Comparison of ENCODE assay signal across 9 mouse cellular contexts in genomic region chr5:103926398-103926797, GRCm38 (mm10). TPM values are rescaled to one million over a fixed set of nuclear protein-coding genes. Genes with fewer than 3 reads are reported as not detected.
A peak's percentile ranks its signal among the peaks of the same experiment; 100 is the strongest.
DNase-seq lines count a peak whose midpoint lies in the region; ATAC-seq and TF ChIP-seq lines count a peak whose summit lies in the region.
"Had no signal": no experiment of that assay in that cellular context is flagged by ENCODE, and none has a peak within 500 bp of the region (broad histone marks: within the 10 kb centered on the region; RNA-seq: fewer than 3 reads in every experiment).

No protein-coding gene starts in this region.

- no peak for TF ChIP-seq EP300 in heart, postnatal 0 days (IDR thresholded peaks at IDR 0.05; ENCODE audit: low read depth)

- no peak overlapping the region for H3K9ac ChIP-seq in heart, postnatal 0 days (replicated peaks; ENCODE audit: low read depth, low read length)
- H3K9ac ChIP-seq: midbrain, embryonic 12.5 days had no signal

- no peaks in the 10 kb centered on the region for H3K4me1 ChIP-seq in heart, postnatal 0 days (ENCODE audit: control insufficient read depth, insufficient read depth)
- H3K4me1 ChIP-seq: midbrain, embryonic 12.5 days had no signal

- H3K27me3 ChIP-seq in heart, postnatal 0 days (ENCODE audit: control insufficient read depth, insufficient read depth, low read length): no peaks in the 10 kb centered on the region

- H3K9me3 ChIP-seq in heart, postnatal 0 days (replicated peaks; ENCODE audit: control insufficient read depth, low read length): no peaks in the 10 kb centered on the region
- H3K9me3 ChIP-seq: midbrain, embryonic 12.5 days had no signal

- 73% methylated on average over 12 of the region's 12 CpGs for WGBS in heart, postnatal 0 days

- peak; percentile 35 for TF ChIP-seq CTCF in heart, postnatal 0 days (IDR thresholded peaks at IDR 0.05; ENCODE audit: low read depth)

- H3K36me3 ChIP-seq in heart, postnatal 0 days (replicated peaks; ENCODE audit: control insufficient read depth, insufficient read depth, low read length): no peaks in the 10 kb centered on the region
- H3K36me3 ChIP-seq: midbrain, embryonic 12.5 days had no signal

- DNase-seq in heart, postnatal 0 days (ENCODE audit: low spot score): no peak
- no peak for DNase-seq in heart, adult 18-20 months
- DNase-seq in 416B (ENCODE audit: low read depth) (peak; percentile 72), ZHBTc4 (ENCODE audit: low read depth, low spot score) (peak; percentile 84)
- no peak for DNase-seq in urinary bladder, postnatal 10 days (ENCODE audit: low spot score)
- DNase-seq in layer of hippocampus, postnatal 14 days (ENCODE audit: low spot score in 2 of 2): no peak
- DNase-seq in layer of hippocampus, postnatal 10 days (ENCODE audit: low spot score in 2 of 2): no peak

- ATAC-seq in heart, postnatal 0 days (ENCODE audit: insufficient read depth, low read depth): no peak
- peak; percentile 66 for ATAC-seq in megakaryocyte, adult 5-6 weeks (ENCODE audit: poor library complexity, severe bottlenecking)

- no peak overlapping the region for H3K4me2 ChIP-seq in heart, postnatal 0 days (ENCODE audit: low read depth, low read length)
- H3K4me2 ChIP-seq: midbrain, embryonic 12.5 days had no signal

- H3K4me3 ChIP-seq in heart, postnatal 0 days (ENCODE audit: low read depth, low read length): no peak overlapping the region
- H3K4me3 ChIP-seq: midbrain, embryonic 12.5 days had no signal

- no peak overlapping the region for H3K27ac ChIP-seq in heart, postnatal 0 days (ENCODE audit: low read depth)
- H3K27ac ChIP-seq: midbrain, embryonic 12.5 days had no signal

RNA-seq across cellular contexts. Expression of gene Klhl8, which starts 15.3 kb away (rescaled TPM):
- 7.4 and 12.8 TPM in 2 replicates for total RNA-seq in heart, postnatal 0 days (2014; rRNA removed; ENCODE audit: low replicate concordance)
- 10.9 and 11.3 TPM in 2 replicates for polyA plus RNA-seq in heart, postnatal 0 days (2015; fragmentation: Nextera tagmentation; extraction: Ambion mirVana)
- total RNA-seq in heart, adult 18-20 months (2021): 10 to 100 TPM; 10.2 to 11.1 TPM
- 0.21 and 0.87 TPM in 2 replicates for total RNA-seq in megakaryocyte, adult 5-6 weeks (2015)
- 0.95 and 2.0 TPM in 2 replicates for total RNA-seq in megakaryocyte, adult 5-6 weeks (2017)
- 10 to 100 TPM; 35.5 to 38.3 TPM for total RNA-seq in layer of hippocampus, postnatal 14 days (2021)
- total RNA-seq in layer of hippocampus, postnatal 10 days (2021): 10 to 100 TPM; 40.8 to 43.0 TPM

RNA-seq across cellular contexts. Expression of gene Hsd17b13, which starts 50.8 kb away (rescaled TPM):
- not detected in 2 replicates for total RNA-seq in heart, postnatal 0 days (2014; rRNA removed; ENCODE audit: low replicate concordance)
- 0.08 TPM in 1 of 2 replicates, not detected in the other for polyA plus RNA-seq in heart, postnatal 0 days (2015; fragmentation: Nextera tagmentation; extraction: Ambion mirVana)
- total RNA-seq in heart, adult 18-20 months (2021): not detected
- not detected in 2 replicates for total RNA-seq in megakaryocyte, adult 5-6 weeks (2015)
- total RNA-seq in megakaryocyte, adult 5-6 weeks (2017): not detected in 2 replicates
- not detected for total RNA-seq in layer of hippocampus, postnatal 14 days (2021)
- not detected for total RNA-seq in layer of hippocampus, postnatal 10 days (2021)
- polyA plus RNA-seq: midbrain, embryonic 12.5 days had no signal

Comparison
In these comparisons a context has a peak if more than half of its experiments do, and no peak if none do; other contexts are left out.
1. DNase-seq: peak in 416B (single experiment) and ZHBTc4 (single experiment); none in heart, postnatal 0 days (single experiment), heart, adult 18-20 months (0 of 2), urinary bladder, postnatal 10 days (single experiment), layer of hippocampus, postnatal 14 days (0 of 2) and layer of hippocampus, postnatal 10 days (0 of 2).